Mouse (Mus musculus) liver, adult 2 months (tissue): ENCODE measurements around the gene Tgfbr3. TPM values are rescaled to one million over a fixed set of nuclear protein-coding genes. Genes with fewer than 3 reads are reported as not detected.

ENCODE experiments used
- DNase-seq: peaks from one replicate; pipeline ENCODE4 v3.0.0-alpha.2; 2011; ENCODE audit warnings: low read depth, low spot score; ENCODE audit errors: extremely low read depth
- H3K27ac ChIP-seq: fragments of 200-500 bp; replicated peaks from 2 replicates; pipeline ENCODE4 v1.5.1; 2012; ENCODE audit warnings: low read depth, mild to moderate bottlenecking, control low read depth, inconsistent platforms, low read length; ENCODE audit not compliant: insufficient read depth
- H3K27me3 ChIP-seq: fragments of 200-500 bp; 2 replicates; pipeline ENCODE4 v1.6.1; 2012; ENCODE audit warnings: mild to moderate bottlenecking, moderate library complexity, low read length, inconsistent platforms; ENCODE audit not compliant: control insufficient read depth, insufficient read depth
- H3K36me3 ChIP-seq: fragments of 200-500 bp; 2 replicates; pipeline ENCODE4 v1.6.1; 2012; ENCODE audit warnings: low read length, inconsistent platforms; ENCODE audit not compliant: control insufficient read depth, insufficient read depth
- H3K4me1 ChIP-seq: fragments of 200-500 bp; 2 replicates; pipeline ENCODE4 v1.6.1; 2011; ENCODE audit warnings: low read length; ENCODE audit not compliant: control insufficient read depth, insufficient read depth
- H3K4me3 ChIP-seq: fragments of 200-500 bp; 2 replicates; pipeline ENCODE4 v1.5.1; 2011; ENCODE audit warnings: low read depth, mild to moderate bottlenecking, control low read depth, low read length, moderate library complexity; ENCODE audit not compliant: insufficient read depth
- H3K79me2 ChIP-seq: fragments of 200-500 bp; 2 replicates; pipeline ENCODE4 v1.6.1; 2012; ENCODE audit warnings: inconsistent platforms, mild to moderate bottlenecking, low read length, moderate library complexity; ENCODE audit not compliant: control insufficient read depth, insufficient read depth
- H3K9ac ChIP-seq: fragments of 200-500 bp; 2 replicates; pipeline ENCODE4 v1.6.1; 2012; ENCODE audit warnings: low read depth, mild to moderate bottlenecking, control low read depth, inconsistent platforms, low read length
- CTCF ChIP-seq: fragments of 200-500 bp; IDR thresholded peaks from 2 replicates; pipeline ENCODE4 v1.5.1; 2011; ENCODE audit warnings: low read depth, low read length, control low read depth
- POLR2A ChIP-seq: fragments of 200-500 bp; IDR thresholded peaks from 2 replicates; pipeline ENCODE4 v1.6.1; 2011; ENCODE audit warnings: low read length, control low read depth; ENCODE audit not compliant: insufficient read depth; ENCODE audit errors: extremely low read depth
- WGBS: fragments of 180-500 bp; shearing (Covaris S2); methylation state at CpG from one replicate; pipeline ENCODE4 v1.1.7; 2018; 5-methylcytosine and 5-hydroxymethylcytosine counted together
- polyA plus RNA-seq: library from polyadenylated mRNA; depleted of rRNA; stranded (reverse); fragments of >200 nt; gene quantifications from 2 replicates; pipeline ENCODE4 v1.2.3, GENCODE M21; 2012
- total RNA-seq: library from RNA; depleted of rRNA; stranded (reverse); fragments of >200 nt; gene quantifications from 2 replicates; pipeline ENCODE4 v1.2.3, GENCODE M21; 2014

Tgfbr3 gene
- total and polyA plus RNA-seq, 2 experiments: 4.0 to 6.6 TPM

DNA sequence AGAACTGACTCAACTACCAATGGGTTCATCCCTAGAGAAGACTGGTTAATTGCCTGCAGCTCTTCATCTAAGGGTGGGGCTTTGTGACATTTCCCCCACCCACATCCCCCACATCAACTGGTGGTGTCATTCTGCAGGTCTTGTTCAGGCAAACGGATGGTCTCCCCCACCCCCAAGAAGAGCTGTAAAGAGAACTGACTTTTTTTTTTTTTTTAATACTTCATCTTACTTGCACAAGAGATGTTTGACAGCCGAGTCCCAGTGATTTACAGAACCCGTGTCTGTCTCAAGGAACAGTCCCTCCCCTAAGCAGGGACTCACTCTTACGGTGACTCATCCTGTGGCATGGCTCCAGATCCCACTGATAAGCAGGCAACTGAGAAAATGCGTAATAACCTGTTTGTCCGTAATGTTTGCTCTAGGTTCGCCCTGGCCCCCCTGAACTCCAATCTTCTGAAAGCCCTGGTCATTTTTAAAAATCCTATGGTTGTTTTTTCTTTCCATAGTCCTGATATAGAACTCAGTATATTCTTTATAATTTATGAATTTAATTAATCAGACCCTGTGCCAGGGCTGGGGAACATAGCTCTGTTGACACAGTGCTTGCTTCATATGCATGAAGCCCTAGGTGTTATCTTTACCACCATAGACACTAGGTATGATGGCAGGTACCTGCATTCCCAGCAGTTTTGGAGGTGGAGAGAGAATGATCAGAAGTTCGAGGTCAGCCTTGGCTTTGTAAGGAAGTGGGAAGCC, 5.8 kb upstream of the Tgfbr3 start:
- Histone ChIP-seq H3K9ac (no peak overlapping the region), H3K27ac (no peak overlapping the region), H3K79me2 (no peaks in the 10 kb centered on the region), H3K36me3 (no peaks in the 10 kb centered on the region), H3K27me3 (no peaks in the 10 kb centered on the region), H3K4me3 (no peak overlapping the region), H3K4me1 (no peaks in the 10 kb centered on the region)
- TF ChIP-seq CTCF (no peak), POLR2A (no peak)
- 71% methylated on average over 8 of the region's 8 CpGs for WGBS
- no peak for DNase-seq

GRCm38 (mm10) chr5:107294041-107294440, 4.6 kb upstream of the Tgfbr3 start:
- Histone ChIP-seq H3K27ac (no peak overlapping the region), H3K79me2 (no peaks in the 10 kb centered on the region), H3K9ac (no peak overlapping the region), H3K4me3 (no peak overlapping the region), H3K4me1 (no peaks in the 10 kb centered on the region), H3K36me3 (no peaks in the 10 kb centered on the region), H3K27me3 (no peaks in the 10 kb centered on the region)
- TF ChIP-seq POLR2A: no peak
- TF ChIP-seq CTCF: no peak
- DNase-seq: no peak
- 89% methylated on average over 4 of the region's 4 CpGs for WGBS

DNA sequence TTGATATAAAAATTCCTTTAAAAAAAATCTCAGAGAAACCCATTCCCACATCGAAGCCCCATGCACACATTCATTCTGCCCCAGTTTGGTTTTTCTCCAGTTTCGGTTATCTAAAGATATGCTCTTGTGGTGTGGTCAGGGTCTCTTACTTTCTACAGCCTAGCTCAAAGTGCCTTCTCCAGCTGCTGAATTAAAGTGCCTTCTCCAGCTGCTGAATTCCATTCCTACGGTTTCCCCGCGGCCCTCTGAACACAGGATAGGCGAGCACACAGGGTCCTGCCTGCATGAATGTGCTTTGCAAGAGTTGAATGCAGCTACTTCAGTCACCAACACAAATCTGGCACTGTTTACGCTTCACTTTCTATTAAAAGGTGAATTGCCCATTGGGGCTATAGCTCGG, 557 bp upstream of the Tgfbr3 start:
- WGBS: 65% methylated on average over 8 of the region's 8 CpGs
- Histone ChIP-seq H3K27me3 (no peaks in the 10 kb centered on the region), H3K4me1 (no peaks in the 10 kb centered on the region), H3K36me3 (no peaks in the 10 kb centered on the region), H3K27ac (no peak overlapping the region), H3K79me2 (no peaks in the 10 kb centered on the region; the same call in 1 of the 2 replicates), H3K4me3 (no peak overlapping the region), H3K9ac (no peak overlapping the region)
- TF ChIP-seq POLR2A (no peak), CTCF (no peak)
- no peak for DNase-seq

DNA sequence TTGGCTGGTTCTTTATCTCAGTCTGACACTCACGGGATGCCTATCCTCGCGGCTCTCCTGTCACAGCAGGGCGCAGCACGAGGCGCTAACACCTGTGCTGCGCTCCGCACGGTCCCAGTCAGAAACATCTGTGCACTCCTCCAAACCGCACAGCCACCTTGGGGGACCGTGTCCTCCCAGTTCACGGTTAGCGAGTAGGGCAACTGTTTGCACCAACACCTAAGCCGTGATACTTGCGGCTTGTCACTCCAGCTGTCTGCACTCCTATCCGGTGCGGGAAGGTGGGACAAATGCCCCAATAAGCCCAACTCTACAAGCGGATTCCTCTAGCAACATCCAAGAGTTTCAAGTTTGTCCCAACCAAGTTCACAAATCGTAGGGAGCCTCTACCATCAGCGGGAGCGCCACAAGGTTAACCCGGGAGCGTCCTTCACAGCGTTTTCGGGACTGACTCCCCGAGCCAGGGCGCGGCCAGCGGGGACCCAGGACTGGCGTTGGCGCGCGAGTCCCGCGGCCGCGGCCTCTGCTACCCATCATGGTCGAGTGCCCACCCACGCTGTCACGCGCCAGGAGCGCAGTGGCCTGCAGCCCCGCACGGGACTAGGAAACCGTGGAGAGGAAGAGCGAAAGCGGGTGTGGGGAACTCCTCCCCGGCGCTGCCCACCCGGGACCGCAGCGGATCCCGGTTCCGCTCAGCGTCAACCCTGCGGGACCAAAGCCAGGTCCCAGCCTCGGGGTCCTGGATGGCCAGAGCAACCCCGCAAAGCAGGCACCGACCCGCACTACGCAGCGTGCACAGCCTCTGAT, 799 bp downstream of the Tgfbr3 start:
- no peaks in the 10 kb centered on the region for H3K36me3 ChIP-seq
- 1% methylated on average over 62 of the region's 62 CpGs for WGBS
- H3K27me3 ChIP-seq: no peaks in the 10 kb centered on the region
- H3K4me1 ChIP-seq: peaks cover 4% of the 10 kb centered on the region
- peak overlapping the region; percentile 45 for H3K27ac ChIP-seq
- peak overlapping the region; percentile 88 for H3K4me3 ChIP-seq
- H3K9ac ChIP-seq: peak overlapping the region; percentile 86
- DNase-seq: no peak
- TF ChIP-seq CTCF: no peak
- TF ChIP-seq POLR2A: 0 out of 2 replicates have a peak, but pooled peaks have one; percentile 6
- H3K79me2 ChIP-seq: no peaks in the 10 kb centered on the region; the same call in 1 of the 2 replicates

GRCm38 (mm10) chr5:107287908-107288267, 1.5 kb downstream of the Tgfbr3 start:
- Histone ChIP-seq H3K27me3 (no peaks in the 10 kb centered on the region), H3K4me3 (peak overlapping the region; percentile 88; the same call in 1 of the 2 replicates), H3K4me1 (peaks cover 7% of the 10 kb centered on the region), H3K9ac (0 out of 2 replicates have a peak overlapping the region, but pooled peaks have one; percentile 11), H3K27ac (no peak overlapping the region), H3K36me3 (no peaks in the 10 kb centered on the region), H3K79me2 (no peaks in the 10 kb centered on the region; the same call in 1 of the 2 replicates)
- no peak for TF ChIP-seq CTCF
- no peak for TF ChIP-seq POLR2A
- DNase-seq: no peak
- WGBS: 62% methylated on average over 5 of the region's 5 CpGs
